9 mouse cellular contexts compared by ENCODE assay signal in the genomic region with DNA sequence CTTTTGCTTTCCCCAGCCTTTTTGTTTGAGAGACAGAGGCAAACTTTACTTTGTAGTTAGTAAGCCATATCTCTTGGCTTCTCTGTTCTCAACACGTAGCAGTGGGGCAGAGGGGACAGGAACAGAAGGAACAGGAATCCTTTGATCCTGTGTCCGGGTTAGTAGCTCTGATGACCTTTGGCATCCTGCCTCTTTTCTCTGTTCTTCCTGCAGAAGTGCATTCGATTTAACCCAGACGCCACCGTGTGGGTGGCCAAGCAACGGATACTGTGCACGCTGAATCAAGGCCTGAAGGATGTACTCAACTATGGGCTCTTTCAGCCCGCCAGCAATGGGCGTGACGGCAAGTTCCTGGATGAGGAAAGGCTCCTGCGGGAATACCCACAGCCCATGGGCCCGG. TPM values are rescaled to one million over a fixed set of nuclear protein-coding genes. Genes with fewer than 3 reads are reported as not detected.
DNase-seq lines count a peak whose midpoint lies in the region; ATAC-seq and TF ChIP-seq lines count a peak whose summit lies in the region.
"Had no signal": no experiment of that assay in that cellular context is flagged by ENCODE, and none has a peak within 500 bp of the region (broad histone marks: within the 10 kb centered on the region; RNA-seq: fewer than 3 reads in every experiment).

No protein-coding gene starts in this region.

- no peak overlapping the region for H3K4me3 ChIP-seq in forebrain, postnatal 0 days (ENCODE audit: low read depth, low read length)
- H3K4me3 ChIP-seq in forebrain, embryonic 11.5 days (ENCODE audit: low read depth, low read length) = no peak overlapping the region
- H3K4me3 ChIP-seq in hindbrain, postnatal 0 days (ENCODE audit: low read length) = no peak overlapping the region
- no peak overlapping the region for H3K4me3 ChIP-seq in liver, embryonic 16.5 days (ENCODE audit: low read depth, low read length)
- H3K4me3 ChIP-seq in forebrain, embryonic 15.5 days = no peak overlapping the region
- H3K4me3 ChIP-seq: limb, embryonic 15.5 days had no signal

- peak; percentile 16 for DNase-seq in forebrain, postnatal 0 days
- no peak for DNase-seq in forebrain, embryonic 11.5 days (ENCODE audit: low spot score)
- peak; percentile 11 for DNase-seq in R1 (ENCODE audit: low read depth, low spot score)
- peak; percentile 69 for DNase-seq in hindbrain, postnatal 0 days (ENCODE audit: low spot score)
- no peak for DNase-seq in right cerebral cortex, postnatal 36 days (ENCODE audit: low spot score in 2 of 2)
- no peak for DNase-seq in right cerebral cortex, postnatal 10 days (ENCODE audit: low spot score in 2 of 2)

- H3K36me3 ChIP-seq in forebrain, postnatal 0 days (ENCODE audit: insufficient read depth) = no peaks in the 10 kb centered on the region
- H3K36me3 ChIP-seq in forebrain, embryonic 11.5 days (ENCODE audit: control insufficient read depth, insufficient read depth, low read length) = no peaks in the 10 kb centered on the region
- no peaks in the 10 kb centered on the region for H3K36me3 ChIP-seq in hindbrain, postnatal 0 days (ENCODE audit: insufficient read depth, low read length)
- H3K36me3 ChIP-seq in liver, embryonic 16.5 days (ENCODE audit: control insufficient read depth, insufficient read depth) = no peaks in the 10 kb centered on the region
- no peaks in the 10 kb centered on the region for H3K36me3 ChIP-seq in forebrain, embryonic 15.5 days
- H3K36me3 ChIP-seq: limb, embryonic 15.5 days had no signal

- H3K4me2 ChIP-seq in forebrain, postnatal 0 days (ENCODE audit: low read depth) = no peak overlapping the region
- H3K4me2 ChIP-seq in forebrain, embryonic 11.5 days (ENCODE audit: low read depth, low read length, severe bottlenecking) = no peak overlapping the region
- no peak overlapping the region for H3K4me2 ChIP-seq in hindbrain, postnatal 0 days (ENCODE audit: low read depth, low read length)
- H3K4me2 ChIP-seq in liver, embryonic 16.5 days (ENCODE audit: low read depth, low read length) = no peak overlapping the region
- H3K4me2 ChIP-seq in forebrain, embryonic 15.5 days (replicated peaks) = no peak overlapping the region
- H3K4me2 ChIP-seq: limb, embryonic 15.5 days had no signal

- ATAC-seq in forebrain, postnatal 0 days = no peak
- no peak for ATAC-seq in forebrain, embryonic 11.5 days (replicated peaks; ENCODE audit: low FRiP score)
- no peak for ATAC-seq in hindbrain, postnatal 0 days
- ATAC-seq in liver, embryonic 16.5 days (ENCODE audit: low read depth) = peak; percentile 66
- no peak for ATAC-seq in forebrain, embryonic 15.5 days (replicated peaks)

- no peak overlapping the region for H3K9ac ChIP-seq in forebrain, postnatal 0 days
- no peak overlapping the region for H3K9ac ChIP-seq in forebrain, embryonic 11.5 days (ENCODE audit: low read length)
- H3K9ac ChIP-seq in hindbrain, postnatal 0 days (replicated peaks; ENCODE audit: low read length) = no peak overlapping the region
- no peak overlapping the region for H3K9ac ChIP-seq in liver, embryonic 16.5 days (ENCODE audit: low read depth, low read length)
- no peak overlapping the region for H3K9ac ChIP-seq in forebrain, embryonic 15.5 days (replicated peaks)
- H3K9ac ChIP-seq: limb, embryonic 15.5 days had no signal

- no peaks in the 10 kb centered on the region for H3K4me1 ChIP-seq in forebrain, postnatal 0 days (ENCODE audit: insufficient read depth)
- H3K4me1 ChIP-seq in forebrain, embryonic 11.5 days (replicated peaks; ENCODE audit: control insufficient read depth, insufficient read depth, low read length) = no peaks in the 10 kb centered on the region
- no peaks in the 10 kb centered on the region; the same call in 1 of the 2 replicates for H3K4me1 ChIP-seq in hindbrain, postnatal 0 days (ENCODE audit: insufficient read depth, low read length)
- H3K4me1 ChIP-seq in liver, embryonic 16.5 days (ENCODE audit: control insufficient read depth, low read depth, low read length) = peaks cover 2% of the 10 kb centered on the region
- no peaks in the 10 kb centered on the region for H3K4me1 ChIP-seq in forebrain, embryonic 15.5 days

- H3K9me3 ChIP-seq in forebrain, postnatal 0 days (ENCODE audit: low read length) = no peaks in the 10 kb centered on the region
- H3K9me3 ChIP-seq in forebrain, embryonic 11.5 days (ENCODE audit: control insufficient read depth, low read length) = no peaks in the 10 kb centered on the region
- no peaks in the 10 kb centered on the region for H3K9me3 ChIP-seq in hindbrain, postnatal 0 days (ENCODE audit: low read length)
- no peaks in the 10 kb centered on the region for H3K9me3 ChIP-seq in liver, embryonic 16.5 days (replicated peaks; ENCODE audit: control insufficient read depth, low read length)
- no peaks in the 10 kb centered on the region for H3K9me3 ChIP-seq in forebrain, embryonic 15.5 days
- H3K9me3 ChIP-seq: limb, embryonic 15.5 days had no signal

- no peak overlapping the region for H3K27ac ChIP-seq in forebrain, postnatal 0 days (ENCODE audit: low read depth, low read length)
- H3K27ac ChIP-seq in forebrain, embryonic 11.5 days (ENCODE audit: low read depth, low read length) = no peak overlapping the region
- no peak overlapping the region for H3K27ac ChIP-seq in hindbrain, postnatal 0 days
- H3K27ac ChIP-seq in liver, embryonic 16.5 days (ENCODE audit: low read length) = 0 out of 2 replicates have a peak overlapping the region, but pooled peaks have one; percentile 50
- H3K27ac ChIP-seq in forebrain, embryonic 15.5 days (replicated peaks) = no peak overlapping the region
- H3K27ac ChIP-seq: limb, embryonic 15.5 days had no signal

- TF ChIP-seq CTCF in forebrain, postnatal 0 days (IDR thresholded peaks at IDR 0.05; ENCODE audit: low read depth) = peak; percentile 43; the same call in 1 of the 2 replicates
- TF ChIP-seq CTCF in hindbrain, postnatal 0 days (IDR thresholded peaks at IDR 0.05; ENCODE audit: low read depth) = peak; percentile 54

- H3K27me3 ChIP-seq in forebrain, postnatal 0 days (ENCODE audit: insufficient read depth, low read length) = no peaks in the 10 kb centered on the region
- no peaks in the 10 kb centered on the region for H3K27me3 ChIP-seq in forebrain, embryonic 11.5 days (ENCODE audit: control insufficient read depth, insufficient read depth, low read length)
- no peaks in the 10 kb centered on the region for H3K27me3 ChIP-seq in hindbrain, postnatal 0 days (ENCODE audit: insufficient read depth, low read length)
- H3K27me3 ChIP-seq in liver, embryonic 16.5 days (ENCODE audit: control insufficient read depth, insufficient read depth, low read depth, low read length) = no peaks in the 10 kb centered on the region
- H3K27me3 ChIP-seq in forebrain, embryonic 15.5 days = no peaks in the 10 kb centered on the region
- H3K27me3 ChIP-seq: limb, embryonic 15.5 days had no signal

- WGBS in forebrain, postnatal 0 days = 18% methylated on average over 12 of the region's 12 CpGs
- 16% methylated on average over 12 of the region's 12 CpGs for WGBS in forebrain, embryonic 11.5 days
- WGBS in hindbrain, postnatal 0 days = 6% methylated on average over 12 of the region's 12 CpGs
- WGBS in liver, embryonic 16.5 days (ENCODE audit: insufficient replicate concordance) = 11% methylated on average over 12 of the region's 12 CpGs
- 15% methylated on average over 12 of the region's 12 CpGs for WGBS in forebrain, embryonic 15.5 days

RNA-seq across cellular contexts. Expression of a gene that starts 50.3 kb away (rescaled TPM):
- 27.0 and 29.0 TPM in 2 replicates for total RNA-seq in forebrain, postnatal 0 days (2014; rRNA removed)
- 4.9 and 8.8 TPM in 2 replicates for polyA plus RNA-seq in forebrain, postnatal 0 days (2015; fragmentation: Nextera tagmentation; extraction: Ambion mirVana)
- polyA plus RNA-seq in forebrain, embryonic 11.5 days (2014; fragmentation: Nextera tagmentation; extraction: Ambion mirVana) = 2.2 TPM in 2 replicates
- total RNA-seq in hindbrain, postnatal 0 days (2014; rRNA removed) = 28.0 and 30.0 TPM in 2 replicates
- polyA plus RNA-seq in hindbrain, postnatal 0 days (2015; fragmentation: Nextera tagmentation; extraction: Ambion mirVana) = 8.4 and 8.5 TPM in 2 replicates
- polyA plus RNA-seq in liver, embryonic 16.5 days (2015; fragmentation: Nextera tagmentation; extraction: Ambion mirVana) = 0.63 and 0.67 TPM in 2 replicates
- polyA plus RNA-seq in forebrain, embryonic 15.5 days (2015; fragmentation: Nextera tagmentation; extraction: Ambion mirVana) = 7.6 and 7.9 TPM in 2 replicates

Comparison
In these comparisons a context has a peak if more than half of its experiments do, and no peak if none do; other contexts are left out.
1. DNase-seq: peak in forebrain, postnatal 0 days (single experiment), R1 (single experiment) and hindbrain, postnatal 0 days (single experiment); none in forebrain, embryonic 11.5 days (single experiment), right cerebral cortex, postnatal 36 days (0 of 2) and right cerebral cortex, postnatal 10 days (0 of 2).